Mouse (Mus musculus): ENCODE results near the gene Gm42715. TPM values are rescaled to one million over a fixed set of nuclear protein-coding genes. Genes with fewer than 3 reads are reported as not detected.
"Not testable (repeated sequence)": the region's sequence is repeated elsewhere in the genome, so short reads cannot be mapped to it uniquely, and the experiment has no call there.

Gene Gm42715
- polyA plus RNA-seq, 2 experiments = 15.0 to 19.6 TPM

GRCm38 (mm10) chr7:127498407-127498806 lies 21.0 kb upstream of the Gm42715 start:
- no peaks in the 10 kb centered on the region for H3K27me3 ChIP-seq (ENCODE audit: control insufficient read depth, insufficient read depth, low read length)
- no peak overlapping the region for H3K27ac ChIP-seq (replicated peaks; ENCODE audit: low read depth, low read length)
- H3K9ac ChIP-seq (ENCODE audit: low read depth, low read length, severe bottlenecking) = no peak overlapping the region
- H3K4me1 ChIP-seq (ENCODE audit: control insufficient read depth, insufficient read depth, low read length) = no peaks in the 10 kb centered on the region
- ATAC-seq (ENCODE audit: low FRiP score, low read depth) (no peak), DNase-seq (ENCODE audit: low spot score) (peak; percentile 65)
- WGBS = 47% methylated on average over 3 of the region's 3 CpGs
- no peak for TF ChIP-seq POLR2A (IDR thresholded peaks at IDR 0.05; ENCODE audit: borderline replicate concordance, extremely low read depth, insufficient read depth, insufficient read length)
- H3K4me3 ChIP-seq (replicated peaks; ENCODE audit: low read length) = no peak overlapping the region
- no peaks in the 10 kb centered on the region for H3K9me3 ChIP-seq (ENCODE audit: control insufficient read depth, low read length)
- no peaks in the 10 kb centered on the region for H3K36me3 ChIP-seq (ENCODE audit: control insufficient read depth, insufficient read depth, low read length)
- no peak overlapping the region for H3K4me2 ChIP-seq (replicated peaks; ENCODE audit: low read depth, low read length, severe bottlenecking)

DNA sequence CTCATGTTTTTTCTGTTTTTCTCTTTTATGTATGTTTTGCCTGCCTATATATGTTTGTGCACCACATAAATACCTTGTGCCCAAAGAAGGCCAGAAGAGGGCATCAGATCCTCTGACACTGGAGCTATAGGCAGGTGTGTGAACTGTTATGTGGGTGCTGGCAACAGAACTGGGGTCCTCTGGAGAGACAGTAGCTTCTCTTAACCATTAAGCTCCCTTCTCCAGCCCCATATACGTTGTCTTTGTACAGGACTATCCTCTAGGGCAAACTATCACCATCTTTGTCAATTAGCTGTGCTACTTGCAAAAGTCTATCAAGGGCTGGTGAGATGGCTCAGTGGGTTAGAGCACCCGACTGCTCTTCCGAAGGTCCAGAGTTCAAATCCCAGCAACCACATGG lies 11.1 kb upstream of the Gm42715 start:
- H3K9me3 ChIP-seq (ENCODE audit: control insufficient read depth, low read length) = no peaks in the 10 kb centered on the region
- H3K9ac ChIP-seq (ENCODE audit: low read depth, low read length, severe bottlenecking) = no peak overlapping the region
- H3K4me3 ChIP-seq (replicated peaks; ENCODE audit: low read length) = no peak overlapping the region
- H3K27me3 ChIP-seq (ENCODE audit: control insufficient read depth, insufficient read depth, low read length) = no peaks in the 10 kb centered on the region
- no peak for TF ChIP-seq POLR2A (IDR thresholded peaks at IDR 0.05; ENCODE audit: borderline replicate concordance, extremely low read depth, insufficient read depth, insufficient read length)
- H3K4me2 ChIP-seq (replicated peaks; ENCODE audit: low read depth, low read length, severe bottlenecking) = no peak overlapping the region
- H3K36me3 ChIP-seq (ENCODE audit: control insufficient read depth, insufficient read depth, low read length) = peaks cover 3% of the 10 kb centered on the region; the same call in 1 of the 2 replicates
- no peak for DNase-seq (ENCODE audit: low spot score)
- 97% methylated on average over 3 of the region's 3 CpGs for WGBS
- 0 out of 2 replicates have a peak, but pooled peaks cover 3% of the 10 kb centered on the region for H3K4me1 ChIP-seq (ENCODE audit: control insufficient read depth, insufficient read depth, low read length)
- H3K27ac ChIP-seq (replicated peaks; ENCODE audit: low read depth, low read length) = no peak overlapping the region
- ATAC-seq (ENCODE audit: low FRiP score, low read depth) = no peak

DNA sequence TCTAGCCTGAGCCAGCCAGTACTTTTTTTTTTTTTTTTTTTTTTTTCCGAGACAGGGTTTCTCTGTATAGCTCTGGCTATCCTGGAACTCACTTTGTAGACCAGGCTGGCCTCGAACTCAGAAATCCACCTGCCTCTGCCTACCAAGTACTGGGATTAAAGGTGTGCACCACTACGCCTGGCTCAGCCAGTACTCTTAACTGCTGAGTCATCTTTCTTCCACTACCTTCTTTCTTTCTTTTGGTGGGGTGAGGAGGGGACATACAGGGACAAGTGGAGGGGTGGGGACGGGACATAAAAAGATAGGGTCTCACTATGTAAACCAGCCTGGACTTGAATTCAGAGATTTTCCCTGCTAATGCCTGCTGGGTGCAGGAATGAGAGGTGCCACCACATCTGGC lies 9.6 kb upstream of the Gm42715 start:
- H3K27ac ChIP-seq (replicated peaks; ENCODE audit: low read depth, low read length); H3K9me3 ChIP-seq (ENCODE audit: control insufficient read depth, low read length); H3K4me3 ChIP-seq (replicated peaks; ENCODE audit: low read length); H3K27me3 ChIP-seq (ENCODE audit: control insufficient read depth, insufficient read depth, low read length); H3K36me3 ChIP-seq (ENCODE audit: control insufficient read depth, insufficient read depth, low read length); H3K9ac ChIP-seq (ENCODE audit: low read depth, low read length, severe bottlenecking); ATAC-seq (ENCODE audit: low FRiP score, low read depth); DNase-seq (ENCODE audit: low spot score); H3K4me2 ChIP-seq (replicated peaks; ENCODE audit: low read depth, low read length, severe bottlenecking); H3K4me1 ChIP-seq (ENCODE audit: control insufficient read depth, insufficient read depth, low read length): not testable (repeated sequence)
- WGBS = 94% methylated on average over 3 of the region's 4 CpGs

GRCm38 (mm10) chr7:127511241-127511640 lies 8.1 kb upstream of the Gm42715 start:
- DNase-seq (ENCODE audit: low spot score) = peak; percentile 5
- 0 out of 2 replicates have a peak, but pooled peaks cover 5% of the 10 kb centered on the region for H3K4me1 ChIP-seq (ENCODE audit: control insufficient read depth, insufficient read depth, low read length)
- peak overlapping the region; percentile 95; the same call in 1 of the 2 replicates for H3K9ac ChIP-seq (ENCODE audit: low read depth, low read length, severe bottlenecking)

DNA sequence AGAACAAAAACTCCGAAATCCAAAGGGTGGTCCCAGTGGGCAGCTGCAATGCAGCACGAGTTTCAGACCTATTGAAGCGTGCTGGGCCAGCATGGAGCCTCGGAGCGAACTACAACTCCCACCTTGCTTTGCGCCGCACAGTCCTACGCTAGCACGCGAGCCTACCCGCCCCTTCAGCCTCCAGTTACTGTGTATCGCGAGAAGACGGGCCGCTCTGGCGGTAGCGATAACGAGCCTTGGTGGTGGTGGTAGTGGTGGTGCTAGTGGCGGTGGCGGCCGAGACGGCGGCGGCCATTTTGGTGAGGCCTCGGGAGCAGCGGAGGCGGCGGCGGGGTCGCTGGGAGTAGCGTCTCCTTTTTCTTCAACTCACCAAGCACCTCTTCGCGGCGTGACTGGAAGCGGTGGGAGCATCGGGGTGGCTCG lies 7.6 kb upstream of the Gm42715 start, which contains the start of gene Srcap:
TSS of gene Srcap (plus strand) at position 176 of the 423 bp plus-strand sequence.
- TF ChIP-seq POLR2A (IDR thresholded peaks at IDR 0.05; ENCODE audit: borderline replicate concordance, extremely low read depth, insufficient read depth, insufficient read length) = peak; percentile 90; the same call in 1 of the 2 replicates
- peak within 1 kb of the TSS; percentile 95 for H3K9ac ChIP-seq (ENCODE audit: low read depth, low read length, severe bottlenecking)
- no peaks in the 10 kb centered on the region for H3K27me3 ChIP-seq (ENCODE audit: control insufficient read depth, insufficient read depth, low read length)
- peak within 1 kb of the TSS; percentile 78 for H3K4me3 ChIP-seq (replicated peaks; ENCODE audit: low read length)
- DNase-seq (ENCODE audit: low spot score) = peak; percentile 97
- peak within 1 kb of the TSS; percentile 58 for H3K4me2 ChIP-seq (replicated peaks; ENCODE audit: low read depth, low read length, severe bottlenecking)
- ATAC-seq (ENCODE audit: low FRiP score, low read depth) = peak; percentile 96
- H3K36me3 ChIP-seq (ENCODE audit: control insufficient read depth, insufficient read depth, low read length) = peaks cover 25% of the 10 kb centered on the region
- WGBS = 0% methylated on average over 36 of the region's 37 CpGs
- H3K4me1 ChIP-seq (ENCODE audit: control insufficient read depth, insufficient read depth, low read length) = 0 out of 2 replicates have a peak, but pooled peaks cover 5% of the 10 kb centered on the region
- H3K9me3 ChIP-seq (ENCODE audit: control insufficient read depth, low read length) = no peaks in the 10 kb centered on the region
- peak within 1 kb of the TSS; percentile 99 for H3K27ac ChIP-seq (replicated peaks; ENCODE audit: low read depth, low read length)

More at GRCm38 (mm10) chr7:127511241-127511640, 8.1 kb upstream of the Gm42715 start:
- Histone ChIP-seq H3K4me3 (replicated peaks; ENCODE audit: low read length) (peak overlapping the region; percentile 78), H3K9me3 (ENCODE audit: control insufficient read depth, low read length) (no peaks in the 10 kb centered on the region), H3K27ac (replicated peaks; ENCODE audit: low read depth, low read length) (peak overlapping the region; percentile 99), H3K27me3 (ENCODE audit: control insufficient read depth, insufficient read depth, low read length) (no peaks in the 10 kb centered on the region), H3K36me3 (ENCODE audit: control insufficient read depth, insufficient read depth, low read length) (peaks cover 20% of the 10 kb centered on the region), H3K4me2 (replicated peaks; ENCODE audit: low read depth, low read length, severe bottlenecking) (peak overlapping the region; percentile 50)
- 32% methylated on average over 8 of the region's 8 CpGs for WGBS
- no peak for TF ChIP-seq POLR2A (IDR thresholded peaks at IDR 0.05; ENCODE audit: borderline replicate concordance, extremely low read depth, insufficient read depth, insufficient read length)
- ATAC-seq (ENCODE audit: low FRiP score, low read depth) = no peak
